Mouse (Mus musculus): ENCODE data around the gene Prkg1.

GRCm38 (mm10) chr19:31658751-31659397, 106.0 kb downstream of the Prkg1 start:
- TF ChIP-seq CTCF (IDR thresholded peaks at IDR 0.05; ENCODE audit: borderline replicate concordance, insufficient read depth, low read length) (no peak), POLR2A (IDR thresholded peaks at IDR 0.05; ENCODE audit: low read depth, low read length) (no peak)
